Mouse (Mus musculus) G1E (cell line): ENCODE measurements at regions not wholly inside any gene's neighbourhood (a gene's known extent, or its start where the extent isn't known, plus 50 kb on each side); places are given as distances from the start of the nearest gene placed in this dataset.
A peak's percentile ranks its signal among the peaks of the same experiment; 100 is the strongest.
"Not testable (repeated sequence)": the region's sequence is repeated elsewhere in the genome, so short reads cannot be mapped to it uniquely, and the experiment has no call there.

Source experiments
- ATAC-seq: 2 replicates; pipeline ENCODE4 v1.8.0; 2016; ENCODE audit warnings: mild to moderate bottlenecking; ENCODE audit not compliant: insufficient number of reproducible peaks, poor library complexity, low FRiP score, severe bottlenecking; ENCODE audit errors: extremely low read depth
- DNase-seq: peaks from one replicate; pipeline ENCODE4 v3.0.0; 2012; ENCODE audit warnings: low spot score
- H3K27me3 ChIP-seq: 2 replicates; pipeline ENCODE4 v1.6.1; 2012; ENCODE audit warnings: mild to moderate bottlenecking, low read length, inconsistent platforms; ENCODE audit not compliant: insufficient read depth
- H3K36me3 ChIP-seq: replicated peaks from 2 replicates; pipeline ENCODE3; 2012; ENCODE audit warnings: mild to moderate bottlenecking, inconsistent platforms
- H3K4me1 ChIP-seq: 2 replicates; pipeline ENCODE4 v1.6.1; 2012; ENCODE audit warnings: low read depth, low read length, inconsistent platforms, mixed read lengths; ENCODE audit not compliant: insufficient read depth
- H3K4me3 ChIP-seq: 2 replicates; pipeline ENCODE4 v1.5.1; 2012; ENCODE audit warnings: low read depth, mild to moderate bottlenecking, inconsistent platforms, low read length, moderate library complexity, mixed read lengths
- H3K9me3 ChIP-seq: replicated peaks from 2 replicates; pipeline ENCODE4 v1.6.1; 2012; ENCODE audit warnings: inconsistent platforms
- CTCF ChIP-seq: IDR thresholded peaks from 2 replicates; pipeline ENCODE4 v1.5.1; 2012; ENCODE audit warnings: low read depth, low read length, inconsistent platforms, mixed read lengths
- GATA1 ChIP-seq: IDR thresholded peaks from 2 replicates; pipeline ENCODE4 v1.6.1; 2012; ENCODE audit warnings: borderline replicate concordance, low read length, inconsistent platforms, mixed read lengths
- GATA2 ChIP-seq: IDR thresholded peaks from 2 replicates; pipeline ENCODE4 v1.6.1; 2012; ENCODE audit warnings: low read depth, low read length, inconsistent platforms, borderline replicate concordance
- POLR2AphosphoS5 ChIP-seq: IDR thresholded peaks from 2 replicates; pipeline ENCODE4 v1.6.1; 2012; ENCODE audit warnings: low read depth, low read length, inconsistent platforms; ENCODE audit not compliant: insufficient replicate concordance
- TAL1 ChIP-seq: conservative IDR thresholded peaks from 2 replicates; pipeline ENCODE4 v1.6.1; 2012; ENCODE audit warnings: low read depth, low read length, inconsistent platforms, mixed read lengths

GRCm38 (mm10) chr11:12589757-12590373, 125.1 kb upstream of the Cobl start:
- ATAC-seq = no peak
- H3K4me1 ChIP-seq = no peaks in the 10 kb centered on the region
- H3K9me3 ChIP-seq = no peaks in the 10 kb centered on the region
- no peaks in the 10 kb centered on the region for H3K36me3 ChIP-seq
- no peak for TF ChIP-seq POLR2AphosphoS5
- no peak for TF ChIP-seq CTCF
- TF ChIP-seq GATA2 = no peak
- TF ChIP-seq TAL1 = no peak
- no peak for TF ChIP-seq GATA1
- DNase-seq = no peak
- H3K27me3 ChIP-seq = no peaks in the 10 kb centered on the region
- no peak overlapping the region for H3K4me3 ChIP-seq

- not testable (repeated sequence) for H3K9me3 ChIP-seq, H3K36me3 ChIP-seq, H3K4me1 ChIP-seq, H3K4me3 ChIP-seq, H3K27me3 ChIP-seq, DNase-seq, ATAC-seq
Observed at GRCm38 (mm10) chr11:12584851-12585680, 120.3 kb upstream of the Cobl start.

- no peaks in the 10 kb centered on the region for H3K36me3 ChIP-seq
- TF ChIP-seq GATA2 = no peak
- TF ChIP-seq POLR2AphosphoS5 = no peak
- no peak for TF ChIP-seq GATA1
- TF ChIP-seq CTCF = no peak
- TF ChIP-seq TAL1 = no peak
- no peak overlapping the region for H3K4me3 ChIP-seq
- H3K4me1 ChIP-seq = no peaks in the 10 kb centered on the region
- 0 out of 2 replicates have a peak, but pooled peaks cover 2% of the 10 kb centered on the region for H3K9me3 ChIP-seq
- no peak for ATAC-seq
- no peaks in the 10 kb centered on the region for H3K27me3 ChIP-seq
- DNase-seq = no peak
Observed at GRCm38 (mm10) chr11:12578999-12579576, 114.3 kb upstream of the Cobl start.

- DNase-seq = no peak
- ATAC-seq = no peak
Observed at GRCm38 (mm10) chr11:12559663-12560062, 94.9 kb upstream of the Cobl start.

GRCm38 (mm10) chr11:12558995-12559633, 94.4 kb upstream of the Cobl start:
- Histone ChIP-seq H3K4me3 (no peak overlapping the region), H3K4me1 (no peaks in the 10 kb centered on the region), H3K9me3 (no peaks in the 10 kb centered on the region), H3K27me3 (peaks cover 2% of the 10 kb centered on the region; the same call in 1 of the 2 replicates), H3K36me3 (no peaks in the 10 kb centered on the region)
- peak; percentile 22 for TF ChIP-seq CTCF
- TF ChIP-seq POLR2AphosphoS5 = no peak
- ATAC-seq (peak; percentile 28; the same call in 1 of the 2 replicates), DNase-seq (no peak)

More at GRCm38 (mm10) chr11:12559663-12560062, 94.9 kb upstream of the Cobl start:
- TF ChIP-seq POLR2AphosphoS5 (no peak), CTCF (no peak), GATA2 (no peak), GATA1 (no peak), TAL1 (no peak)
- peaks cover 2% of the 10 kb centered on the region; the same call in 1 of the 2 replicates for H3K27me3 ChIP-seq
- no peaks in the 10 kb centered on the region for H3K36me3 ChIP-seq
- no peak overlapping the region for H3K4me3 ChIP-seq
- no peaks in the 10 kb centered on the region for H3K4me1 ChIP-seq
- no peaks in the 10 kb centered on the region for H3K9me3 ChIP-seq

GRCm38 (mm10) chr11:12558176-12558575, 93.4 kb upstream of the Cobl start:
- Histone ChIP-seq H3K4me1 (no peaks in the 10 kb centered on the region), H3K27me3 (peaks cover 2% of the 10 kb centered on the region; the same call in 1 of the 2 replicates), H3K9me3 (no peaks in the 10 kb centered on the region), H3K4me3 (no peak overlapping the region), H3K36me3 (no peaks in the 10 kb centered on the region)
- ATAC-seq = no peak
- no peak for DNase-seq
- no peak for TF ChIP-seq TAL1
- no peak for TF ChIP-seq GATA2
- TF ChIP-seq POLR2AphosphoS5 = no peak
- TF ChIP-seq GATA1 = no peak
- TF ChIP-seq CTCF = no peak
